Mouse (Mus musculus) neural tube, embryonic 11.5 days (tissue): ENCODE measurements around the gene Smg9. TPM values are rescaled to one million over a fixed set of nuclear protein-coding genes. Genes with fewer than 3 reads are reported as not detected.

ENCODE experiments used
- ATAC-seq: fragments of 200-750 bp; cut with Nextera tagmentation; 2 replicates; pipeline ENCODE4 v1.8.0; 2017; ENCODE audit warnings: moderate number of reproducible peaks, mild to moderate bottlenecking, moderate TSS enrichment, moderate library complexity; ENCODE audit not compliant: insufficient read depth, low FRiP score, low TSS enrichment
- DNase-seq: peaks from one replicate; pipeline ENCODE4 v3.0.0-alpha.2; 2015; ENCODE audit warnings: low spot score
- H3K27ac ChIP-seq: fragments of 300-500 bp; sonication (generic); 2 replicates; pipeline ENCODE4 v1.5.1; 2014; ENCODE audit warnings: low read depth, mild to moderate bottlenecking, low read length
- H3K27me3 ChIP-seq: fragments of 300-500 bp; sonication (generic); 2 replicates; pipeline ENCODE4 v1.6.1; 2014; ENCODE audit warnings: mild to moderate bottlenecking, low read length, mixed read lengths; ENCODE audit not compliant: control insufficient read depth, insufficient read depth
- H3K36me3 ChIP-seq: fragments of 300-500 bp; sonication (generic); 2 replicates; pipeline ENCODE4 v1.6.1; 2014; ENCODE audit warnings: mild to moderate bottlenecking, low read length, moderate library complexity, mixed read lengths; ENCODE audit not compliant: control insufficient read depth, insufficient read depth
- H3K4me1 ChIP-seq: fragments of 300-500 bp; sonication (generic); 2 replicates; pipeline ENCODE4 v1.6.1; 2014; ENCODE audit warnings: low read length, mixed read lengths; ENCODE audit not compliant: control insufficient read depth, insufficient read depth
- H3K4me2 ChIP-seq: fragments of 300-500 bp; sonication (generic); 2 replicates; pipeline ENCODE4 v1.6.1; 2014; ENCODE audit warnings: low read depth, mild to moderate bottlenecking, moderate library complexity
- H3K4me3 ChIP-seq: fragments of 300-500 bp; sonication (generic); 2 replicates; pipeline ENCODE4 v1.5.1; 2014; ENCODE audit warnings: low read depth, low read length
- H3K9ac ChIP-seq: fragments of 300-500 bp; sonication (generic); 2 replicates; pipeline ENCODE4 v1.6.1; 2014; ENCODE audit warnings: mild to moderate bottlenecking, low read length
- H3K9me3 ChIP-seq: fragments of 300-500 bp; sonication (generic); 2 replicates; pipeline ENCODE4 v1.6.1; 2016; ENCODE audit warnings: low read length; ENCODE audit not compliant: control insufficient read depth
- WGBS: fragments of 180-500 bp; shearing (Covaris S2); extraction: QIAGEN DNeasy Blood & Tissue Kit; methylation state at CpG from one replicate; pipeline ENCODE4 v1.1.7; 2014; 5-methylcytosine and 5-hydroxymethylcytosine counted together
- polyA plus RNA-seq: library from polyadenylated mRNA; unstranded; fragments of >200 nt; fragmentation: Nextera tagmentation; extraction: Ambion mirVana; gene quantifications from 2 replicates; pipeline ENCODE4 v1.2.1, GENCODE M21; 2014

The Smg9 gene
- polyA plus RNA-seq, 1 experiment from 2014 or later: 21.8 TPM

DNA sequence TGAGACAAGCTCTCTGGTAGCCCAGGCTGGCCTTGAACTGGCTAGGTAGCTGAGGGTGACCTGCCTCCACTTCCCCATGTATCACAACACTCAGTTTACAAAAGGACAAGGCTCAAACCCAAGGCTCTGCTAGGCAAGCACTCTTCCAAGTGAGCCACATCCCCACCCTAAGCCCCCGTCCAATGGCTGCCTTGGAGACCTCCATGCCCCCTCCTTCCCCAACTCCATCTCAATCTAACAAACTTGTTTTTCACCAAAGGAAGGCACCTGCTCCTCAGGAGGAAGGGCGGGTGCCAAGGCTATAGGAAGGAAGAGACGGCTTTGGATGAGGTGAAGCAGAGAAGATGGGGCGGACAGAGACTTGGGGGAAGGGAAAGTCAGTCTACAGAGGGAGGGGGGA, 26.6 kb upstream of the Smg9 start:
- H3K9ac ChIP-seq: no peak overlapping the region
- H3K4me2 ChIP-seq: no peak overlapping the region
- 0 out of 2 replicates have a peak, but pooled peaks cover 2% of the 10 kb centered on the region for H3K4me1 ChIP-seq
- DNase-seq: no peak
- 78% methylated on average over 3 of the region's 4 CpGs for WGBS
- H3K9me3 ChIP-seq: no peaks in the 10 kb centered on the region
- no peak overlapping the region for H3K27ac ChIP-seq
- H3K36me3 ChIP-seq: no peaks in the 10 kb centered on the region
- H3K4me3 ChIP-seq: no peak overlapping the region
- H3K27me3 ChIP-seq: no peaks in the 10 kb centered on the region
- no peak for ATAC-seq

- 48% methylated on average over 19 of the region's 20 CpGs for WGBS
- Histone ChIP-seq H3K9me3 (no peaks in the 10 kb centered on the region), H3K4me1 (0 out of 2 replicates have a peak, but pooled peaks cover 2% of the 10 kb centered on the region), H3K9ac (peak overlapping the region; percentile 28), H3K4me3 (no peak overlapping the region), H3K4me2 (no peak overlapping the region), H3K27me3 (no peaks in the 10 kb centered on the region), H3K27ac (no peak overlapping the region), H3K36me3 (no peaks in the 10 kb centered on the region)
- DNase-seq (peak; percentile 48), ATAC-seq (peak; percentile 48; the same call in 1 of the 2 replicates)
These were observed 25.7 kb upstream of the Smg9 start for GRCm38 (mm10) chr7:24373538-24374379.

DNA sequence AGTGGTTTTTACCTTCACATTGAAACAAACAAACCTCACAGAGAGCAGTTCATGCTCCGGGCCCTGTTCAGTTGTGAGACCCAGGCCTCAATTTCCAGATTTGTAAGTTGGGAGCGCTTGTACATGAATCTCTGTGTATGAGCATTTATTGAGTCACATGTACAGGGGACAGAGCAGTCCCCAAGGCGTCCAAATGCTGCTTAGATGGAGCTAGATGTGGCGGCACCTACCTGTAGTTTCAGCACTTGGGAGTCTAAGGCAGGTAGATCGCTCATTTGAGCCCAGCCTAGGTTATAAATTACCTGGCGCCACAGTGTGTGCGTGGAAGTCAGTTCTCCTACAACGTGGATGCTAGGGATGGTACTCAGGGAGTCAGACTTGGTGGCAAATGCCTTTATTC, 23.0 kb upstream of the Smg9 start:
- Histone ChIP-seq H3K27me3 (no peaks in the 10 kb centered on the region), H3K27ac (peak overlapping the region; percentile 20; the same call in 1 of the 2 replicates), H3K9me3 (no peaks in the 10 kb centered on the region), H3K4me3 (no peak overlapping the region), H3K4me1 (0 out of 2 replicates have a peak, but pooled peaks cover 2% of the 10 kb centered on the region), H3K9ac (no peak overlapping the region), H3K4me2 (no peak overlapping the region), H3K36me3 (no peaks in the 10 kb centered on the region)
- ATAC-seq: no peak
- 90% methylated on average over 8 of the region's 8 CpGs for WGBS
- DNase-seq: no peak

DNA sequence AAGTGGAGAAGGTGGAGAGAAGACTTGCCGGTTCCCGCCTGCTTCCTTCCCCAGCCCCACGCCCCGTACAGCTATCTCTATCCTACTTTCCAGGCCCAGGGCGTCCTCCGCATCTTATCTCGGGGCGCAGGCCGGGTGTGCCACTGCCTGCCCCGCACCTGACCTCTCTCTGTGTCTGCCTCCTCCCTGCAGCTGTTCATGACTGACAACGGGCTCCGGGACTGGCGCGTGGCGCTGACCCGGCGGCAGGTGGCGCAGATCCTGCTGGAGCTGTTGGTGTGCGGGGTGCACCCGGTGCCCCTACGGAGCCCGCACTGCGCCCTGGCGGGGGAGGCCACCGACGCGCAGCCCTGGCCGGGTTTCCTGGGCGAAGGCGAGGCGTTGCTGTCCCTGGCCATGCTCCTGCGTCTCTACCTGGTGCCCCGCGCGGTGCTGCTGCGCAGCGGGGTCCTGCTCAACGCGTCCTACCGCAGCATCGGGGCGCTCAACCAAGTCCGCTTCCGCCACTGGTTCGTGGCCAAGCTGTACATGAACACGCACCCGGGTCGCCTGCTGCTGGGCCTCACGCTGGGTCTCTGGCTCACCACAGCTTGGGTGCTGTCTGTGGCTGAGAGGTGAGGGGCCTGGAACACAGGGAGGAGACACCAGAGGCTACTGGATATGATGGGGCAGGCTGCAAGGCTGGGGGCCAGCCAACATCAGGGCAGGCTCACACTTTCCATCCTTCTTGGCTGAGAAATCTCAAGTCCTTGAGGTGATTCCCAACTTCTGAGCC, 22.1 kb upstream of the Smg9 start:
- Histone ChIP-seq H3K36me3 (no peaks in the 10 kb centered on the region), H3K4me2 (peak overlapping the region; percentile 44), H3K27ac (no peak overlapping the region), H3K4me1 (0 out of 2 replicates have a peak, but pooled peaks cover 2% of the 10 kb centered on the region), H3K4me3 (peak overlapping the region; percentile 18), H3K9ac (peak overlapping the region; percentile 31), H3K9me3 (no peaks in the 10 kb centered on the region), H3K27me3 (no peaks in the 10 kb centered on the region)
- DNase-seq (peak; percentile 74), ATAC-seq (peak; percentile 52)
- WGBS: 8% methylated on average over 42 of the region's 49 CpGs

GRCm38 (mm10) chr7:24378049-24378701, 21.2 kb upstream of the Smg9 start:
- Histone ChIP-seq H3K4me2 (no peak overlapping the region), H3K36me3 (no peaks in the 10 kb centered on the region), H3K9ac (no peak overlapping the region), H3K4me1 (0 out of 2 replicates have a peak, but pooled peaks cover 2% of the 10 kb centered on the region), H3K4me3 (no peak overlapping the region), H3K27ac (no peak overlapping the region), H3K27me3 (no peaks in the 10 kb centered on the region), H3K9me3 (no peaks in the 10 kb centered on the region)
- DNase-seq: no peak
- no peak for ATAC-seq
- 78% methylated on average over 10 of the region's 10 CpGs for WGBS

DNA sequence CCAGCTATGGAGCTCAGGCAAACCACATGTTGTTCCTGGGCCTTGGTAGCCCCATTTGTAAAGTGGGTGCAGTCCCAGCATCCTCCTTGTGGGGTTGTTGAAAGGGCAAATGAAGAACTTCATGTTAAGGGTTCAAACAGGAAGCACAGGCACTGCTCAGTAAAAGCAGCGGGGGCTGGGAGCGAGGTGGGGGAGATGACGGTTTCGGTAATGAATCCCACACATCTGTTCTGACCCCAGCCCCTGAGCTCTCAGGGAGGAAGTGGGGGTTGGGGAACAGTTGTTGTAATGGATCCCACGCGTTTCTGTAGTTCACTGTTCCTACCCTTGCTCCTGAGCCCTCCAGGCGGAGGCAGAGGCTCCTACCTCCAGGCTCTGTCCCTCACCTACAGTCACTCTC, 19.5 kb upstream of the Smg9 start:
- no peak for ATAC-seq
- no peak overlapping the region for H3K9ac ChIP-seq
- H3K36me3 ChIP-seq: no peaks in the 10 kb centered on the region
- no peak overlapping the region for H3K4me3 ChIP-seq
- 38% methylated on average over 7 of the region's 7 CpGs for WGBS
- H3K27ac ChIP-seq: no peak overlapping the region
- no peak for DNase-seq
- H3K27me3 ChIP-seq: no peaks in the 10 kb centered on the region
- no peaks in the 10 kb centered on the region for H3K4me1 ChIP-seq
- no peak overlapping the region for H3K4me2 ChIP-seq
- no peaks in the 10 kb centered on the region for H3K9me3 ChIP-seq

DNA sequence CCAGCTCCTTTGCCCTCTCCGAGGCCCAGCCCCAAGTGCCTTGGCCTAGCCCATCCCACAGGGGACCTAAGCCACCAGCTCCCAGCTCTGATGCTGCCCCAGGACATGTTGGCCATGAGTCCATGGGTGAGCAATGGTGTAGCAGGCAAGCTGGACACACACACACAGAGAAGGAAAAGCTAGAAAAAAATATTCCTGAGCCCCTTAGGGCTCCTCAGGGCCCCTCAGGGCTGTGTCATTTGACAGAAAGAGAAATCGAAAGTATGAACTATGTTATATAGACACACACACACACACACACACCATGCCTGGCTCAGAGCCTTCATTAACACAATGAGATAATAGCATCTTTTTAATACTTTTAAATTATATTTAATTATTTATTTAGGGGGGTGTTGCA, 19.0 kb upstream of the Smg9 start:
- ATAC-seq: no peak
- WGBS: 78% methylated on average over 2 of the region's 2 CpGs

GRCm38 (mm10) chr7:24382730-24383372, 16.6 kb upstream of the Smg9 start:
- 87% methylated on average over 16 of the region's 16 CpGs for WGBS
- H3K4me3 ChIP-seq: no peak overlapping the region
- H3K27ac ChIP-seq: no peak overlapping the region
- H3K4me2 ChIP-seq: no peak overlapping the region
- ATAC-seq (no peak), DNase-seq (no peak)
- H3K9me3 ChIP-seq: no peaks in the 10 kb centered on the region
- H3K27me3 ChIP-seq: no peaks in the 10 kb centered on the region
- no peaks in the 10 kb centered on the region for H3K36me3 ChIP-seq
- no peak overlapping the region for H3K9ac ChIP-seq
- H3K4me1 ChIP-seq: no peaks in the 10 kb centered on the region

More for the DNA sequence above, 19.0 kb upstream of the Smg9 start:
- H3K4me1 ChIP-seq: no peaks in the 10 kb centered on the region
- DNase-seq: no peak
- H3K9ac ChIP-seq: no peak overlapping the region
- no peak overlapping the region for H3K4me3 ChIP-seq
- no peak overlapping the region for H3K27ac ChIP-seq
- H3K9me3 ChIP-seq: no peaks in the 10 kb centered on the region
- H3K36me3 ChIP-seq: no peaks in the 10 kb centered on the region
- H3K27me3 ChIP-seq: no peaks in the 10 kb centered on the region
- no peak overlapping the region for H3K4me2 ChIP-seq
